Mouse (Mus musculus): ENCODE results near the gene Tmc3.

- TF ChIP-seq CTCF (IDR thresholded peaks at IDR 0.05) (no peak), POLR2A (IDR thresholded peaks at IDR 0.05; ENCODE audit: insufficient read depth, low read depth, low read length) (no peak), EP300 (IDR thresholded peaks at IDR 0.05; ENCODE audit: insufficient read depth, low read depth, low read length) (no peak)
These were observed 22.1 kb downstream of the Tmc3 start for GRCm38 (mm10) chr7:83606796-83607195.
